13 mouse cellular contexts compared by ENCODE assay signal in the genomic region with DNA sequence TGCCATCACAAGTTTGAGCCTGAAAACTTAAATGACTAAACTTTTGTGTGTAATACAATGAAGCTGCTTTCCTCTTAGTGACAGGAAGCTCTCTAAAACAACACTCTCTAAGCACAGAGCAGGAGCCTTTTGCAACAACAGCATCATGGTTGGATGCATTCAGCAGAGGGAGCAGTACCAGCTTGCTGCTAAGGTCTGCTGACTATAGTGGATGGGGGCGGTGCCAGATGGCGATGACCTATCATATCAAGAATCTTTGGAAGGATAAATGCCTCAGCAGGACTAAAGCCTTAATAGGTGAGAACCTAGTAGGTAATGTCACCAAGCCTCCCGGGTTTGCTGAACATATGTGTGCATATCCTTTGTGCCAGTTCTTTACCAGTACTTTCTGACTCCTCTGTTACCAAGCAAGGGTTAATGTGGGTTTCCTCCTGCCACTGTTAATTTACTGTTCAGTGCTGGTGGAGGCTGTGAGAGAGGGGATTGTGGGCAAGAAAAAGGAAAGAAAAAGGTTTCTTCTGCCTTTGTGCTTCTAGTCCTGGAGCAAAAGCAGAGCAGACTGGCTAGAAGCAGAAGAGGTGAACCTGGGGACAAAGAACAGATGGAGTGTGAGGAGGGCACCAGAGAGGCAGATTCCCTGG.
DNase-seq lines count a peak whose midpoint lies in the region; ATAC-seq lines count a peak whose summit lies in the region.
"Had no signal": no experiment of that assay in that cellular context is flagged by ENCODE, and none has a peak within 500 bp of the region (broad histone marks: within the 10 kb centered on the region; RNA-seq: fewer than 3 reads in every experiment).

No protein-coding gene starts in this region.

- WGBS in embryonic facial prominence, embryonic 12.5 days: 78% methylated on average over 3 of the region's 3 CpGs

- no peak overlapping the region for H3K4me3 ChIP-seq in embryonic facial prominence, embryonic 12.5 days
- H3K4me3 ChIP-seq: limb, embryonic 15.5 days had no signal

- intact Hi-C loops in heart, postnatal 25 days (cut with DNase I): no loop called here

- no peaks in the 10 kb centered on the region for H3K9me3 ChIP-seq in embryonic facial prominence, embryonic 12.5 days
- H3K9me3 ChIP-seq: limb, embryonic 15.5 days had no signal

- no peak overlapping the region for H3K4me2 ChIP-seq in embryonic facial prominence, embryonic 12.5 days (replicated peaks)
- H3K4me2 ChIP-seq: limb, embryonic 15.5 days; lung, embryonic 14.5 days had no signal

- H3K27ac ChIP-seq in embryonic facial prominence, embryonic 12.5 days: peak overlapping the region; percentile 69
- H3K27ac ChIP-seq: limb, embryonic 15.5 days had no signal

- H3K27me3 ChIP-seq in embryonic facial prominence, embryonic 12.5 days: no peaks in the 10 kb centered on the region
- H3K27me3 ChIP-seq: limb, embryonic 15.5 days had no signal

- ATAC-seq in embryonic facial prominence, embryonic 12.5 days (ENCODE audit: insufficient number of reproducible peaks, insufficient read depth, low FRiP score, low TSS enrichment): no peak
- ATAC-seq: activated CD4-positive, CD25-positive, alpha-beta regulatory T cell, adult 4 months had no signal

- H3K36me3 ChIP-seq in embryonic facial prominence, embryonic 12.5 days: no peaks in the 10 kb centered on the region
- H3K36me3 ChIP-seq: limb, embryonic 15.5 days had no signal

- H3K9ac ChIP-seq in embryonic facial prominence, embryonic 12.5 days: no peak overlapping the region
- H3K9ac ChIP-seq: limb, embryonic 15.5 days; lung, embryonic 14.5 days had no signal

- DNase-seq in cerebellum, adult 11-12 months: peak; percentile 20
- DNase-seq in cerebellum, adult 11 months: no peak
- DNase-seq in kidney, postnatal 10 days: peak; percentile 6
- DNase-seq in kidney, adult 8-10 months: no peak
- DNase-seq in cerebellum, adult 8-10 months: peak; percentile 10
- no peak for DNase-seq in adrenal gland, postnatal 10 days
- no peak for DNase-seq in heart, postnatal 25 days (ENCODE audit: low spot score)
- DNase-seq: gastrocnemius, postnatal 10 days; lung, embryonic 14.5 days; right cerebral cortex, adult 18-20 months had no signal

- peaks cover 7% of the 10 kb centered on the region for H3K4me1 ChIP-seq in embryonic facial prominence, embryonic 12.5 days
- H3K4me1 ChIP-seq: limb, embryonic 15.5 days had no signal

Comparison
In these comparisons a context has a peak if more than half of its experiments do, and no peak if none do; other contexts are left out.
1. DNase-seq: peak in cerebellum, adult 11-12 months (single experiment), kidney, postnatal 10 days (single experiment) and cerebellum, adult 8-10 months (single experiment); none in cerebellum, adult 11 months (single experiment), kidney, adult 8-10 months (0 of 2), adrenal gland, postnatal 10 days (single experiment) and heart, postnatal 25 days (single experiment).